Mouse (Mus musculus): ENCODE data around the gene Tceal6.
"Not testable (repeated sequence)": the region's sequence is repeated elsewhere in the genome, so short reads cannot be mapped to it uniquely, and the experiment has no call there.

Gene Tceal6

DNA sequence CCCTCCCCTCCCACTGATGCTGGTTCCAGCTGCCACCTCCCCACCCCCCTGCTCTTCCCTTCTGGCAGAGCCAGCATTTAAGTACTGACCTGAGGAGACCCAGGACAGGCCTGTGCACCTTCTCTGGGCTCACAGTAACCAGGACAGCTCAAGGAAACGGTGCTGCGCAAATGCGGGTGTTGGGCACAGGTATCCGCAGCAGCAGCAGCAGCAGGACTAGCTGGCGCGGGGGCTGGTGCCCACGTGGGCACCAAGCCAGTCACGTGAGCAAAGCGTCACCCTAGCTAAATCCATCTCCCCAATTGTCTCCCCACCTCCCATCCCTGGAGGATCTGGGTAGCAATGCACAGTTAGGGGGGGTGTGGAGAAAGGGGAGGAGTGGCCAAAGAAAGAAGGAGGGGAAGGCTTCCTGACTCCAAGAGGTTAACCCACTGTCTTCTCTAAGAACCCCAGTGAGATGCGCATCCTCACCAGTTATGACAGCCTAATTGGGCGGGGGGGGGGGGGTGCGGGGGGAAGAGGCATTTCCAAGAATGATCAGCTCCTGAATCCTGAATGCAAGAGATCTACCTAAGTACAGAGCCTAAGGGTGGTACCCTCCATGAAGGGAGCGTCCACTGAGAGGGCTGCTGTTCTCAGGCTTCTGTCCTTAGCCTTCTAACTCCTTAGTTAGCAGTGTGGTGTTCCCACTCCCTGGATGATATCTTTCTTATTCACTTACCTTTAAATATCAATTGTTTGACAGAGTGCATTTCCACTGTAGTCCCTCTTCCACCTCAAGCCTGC, at the start of gene Tceal6:
Gene Tceal6, minus strand, starts transcription at position 252 of the 786 bp plus-strand sequence.
- in situ Hi-C loops (cut with MboI) = no loop called here

GRCm38 (mm10) chrX:135209773-135210435, 583 bp downstream of the Tceal6 start:
- in situ Hi-C loops (cut with MboI) = not testable (repeated sequence)

- in situ Hi-C loops (cut with MboI) = not testable (repeated sequence)
These were observed 20.6 kb downstream of the Tceal6 start for GRCm38 (mm10) chrX:135189924-135190323.

DNA sequence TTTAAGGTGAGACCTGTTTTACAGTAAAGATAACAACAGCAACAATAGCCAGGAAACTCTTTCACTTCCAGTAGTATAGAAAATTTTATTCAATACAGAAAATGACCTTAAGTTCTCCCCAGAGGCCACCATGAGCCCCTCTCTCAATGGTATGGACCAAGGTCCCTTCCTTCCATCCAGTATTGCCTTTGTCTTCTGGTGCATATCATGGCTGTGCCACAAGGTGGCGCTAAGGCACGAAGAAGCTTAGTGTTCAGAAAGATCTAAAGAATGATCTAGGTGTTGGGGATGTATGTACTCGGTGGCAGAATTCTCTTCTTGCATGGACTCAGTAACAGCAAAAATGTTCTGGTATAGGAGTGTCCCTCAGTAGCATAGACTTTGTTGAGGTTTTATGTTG, 21.8 kb downstream of the Tceal6 start:
- in situ Hi-C loops (cut with MboI) = not testable (repeated sequence)

DNA sequence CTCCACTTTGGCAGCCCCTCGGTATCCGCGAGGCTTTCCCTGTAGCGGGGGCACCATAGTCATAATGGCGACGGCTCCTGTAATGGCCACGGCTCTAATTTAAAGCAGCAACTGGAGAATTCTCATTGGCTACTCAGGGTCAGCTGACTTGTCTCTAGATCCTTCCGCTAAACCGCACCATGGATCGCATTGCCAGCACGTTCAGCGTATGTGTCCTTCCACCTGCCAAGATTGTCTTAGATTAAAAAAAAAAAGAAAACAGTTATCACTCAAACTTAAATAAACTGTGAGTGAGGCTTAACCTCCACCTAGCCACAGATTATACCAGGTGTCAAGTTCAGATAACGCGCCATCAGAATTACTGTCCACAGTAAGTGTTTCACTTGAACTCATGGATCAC, 33.0 kb downstream of the Tceal6 start, which contains the start of gene Gm15023:
Gene Gm15023, minus strand, starts transcription at position 101 of the 400 bp plus-strand sequence.
- in situ Hi-C loops (cut with MboI) = not testable (repeated sequence)

Measured in mature B cell (primary cell).